Mouse (Mus musculus): ENCODE data around the gene Mylpf. TPM values are rescaled to one million over a fixed set of nuclear protein-coding genes. Genes with fewer than 3 reads are reported as not detected.

Gene Mylpf
- total and polyA plus RNA-seq, 2 experiments, result 0.71 to 8.6 TPM

GRCm38 (mm10) chr7:127216307-127216706 is 7.6 kb downstream of the Mylpf start:
- Histone ChIP-seq H3K9ac (ENCODE audit: low read depth, low read length) (no peak overlapping the region), H3K4me3 (ENCODE audit: insufficient read depth, low read depth, low read length) (no peak overlapping the region), H3K36me3 (ENCODE audit: control insufficient read depth, insufficient read depth, low read length) (no peaks in the 10 kb centered on the region), H3K27me3 (ENCODE audit: control insufficient read depth, insufficient read depth, low read length) (no peaks in the 10 kb centered on the region), H3K79me2 (ENCODE audit: control insufficient read depth, insufficient read depth, low read length) (no peaks in the 10 kb centered on the region), H3K27ac (replicated peaks; ENCODE audit: insufficient read depth, low read depth, low read length) (no peak overlapping the region), H3K4me1 (ENCODE audit: control insufficient read depth, insufficient read depth, low read length) (no peaks in the 10 kb centered on the region)
- no peak for TF ChIP-seq POLR2A (IDR thresholded peaks at IDR 0.05; ENCODE audit: extremely low read depth, insufficient read depth, low read length)
- TF ChIP-seq CTCF (IDR thresholded peaks at IDR 0.05; ENCODE audit: low read depth, low read length), result no peak
- 86% methylated on average over 5 of the region's 5 CpGs for WGBS
- DNase-seq (ENCODE audit: extremely low read depth, low read depth, low spot score), result no peak

GRCm38 (mm10) chr7:127217475-127217874 is 8.8 kb downstream of the Mylpf start:
- Histone ChIP-seq H3K27me3 (ENCODE audit: control insufficient read depth, insufficient read depth, low read length) (no peaks in the 10 kb centered on the region), H3K36me3 (ENCODE audit: control insufficient read depth, insufficient read depth, low read length) (no peaks in the 10 kb centered on the region), H3K27ac (replicated peaks; ENCODE audit: insufficient read depth, low read depth, low read length) (no peak overlapping the region), H3K79me2 (ENCODE audit: control insufficient read depth, insufficient read depth, low read length) (no peaks in the 10 kb centered on the region), H3K4me3 (ENCODE audit: insufficient read depth, low read depth, low read length) (no peak overlapping the region), H3K9ac (ENCODE audit: low read depth, low read length) (no peak overlapping the region), H3K4me1 (ENCODE audit: control insufficient read depth, insufficient read depth, low read length) (no peaks in the 10 kb centered on the region)
- WGBS, result 78% methylated on average over 6 of the region's 6 CpGs
- DNase-seq (ENCODE audit: extremely low read depth, low read depth, low spot score), result no peak
- TF ChIP-seq POLR2A (IDR thresholded peaks at IDR 0.05; ENCODE audit: extremely low read depth, insufficient read depth, low read length) (no peak), CTCF (IDR thresholded peaks at IDR 0.05; ENCODE audit: low read depth, low read length) (no peak)

GRCm38 (mm10) chr7:127217901-127218642 is 9.4 kb downstream of the Mylpf start:
- H3K27ac ChIP-seq (replicated peaks; ENCODE audit: insufficient read depth, low read depth, low read length), result no peak overlapping the region
- DNase-seq (ENCODE audit: extremely low read depth, low read depth, low spot score), result no peak
- no peaks in the 10 kb centered on the region for H3K79me2 ChIP-seq (ENCODE audit: control insufficient read depth, insufficient read depth, low read length)
- no peaks in the 10 kb centered on the region for H3K27me3 ChIP-seq (ENCODE audit: control insufficient read depth, insufficient read depth, low read length)
- no peaks in the 10 kb centered on the region for H3K4me1 ChIP-seq (ENCODE audit: control insufficient read depth, insufficient read depth, low read length)
- no peaks in the 10 kb centered on the region for H3K36me3 ChIP-seq (ENCODE audit: control insufficient read depth, insufficient read depth, low read length)
- TF ChIP-seq POLR2A (IDR thresholded peaks at IDR 0.05; ENCODE audit: extremely low read depth, insufficient read depth, low read length), result no peak
- TF ChIP-seq CTCF (IDR thresholded peaks at IDR 0.05; ENCODE audit: low read depth, low read length), result no peak
- no peak overlapping the region for H3K4me3 ChIP-seq (ENCODE audit: insufficient read depth, low read depth, low read length)
- WGBS, result 76% methylated on average over 10 of the region's 10 CpGs
- H3K9ac ChIP-seq (ENCODE audit: low read depth, low read length), result no peak overlapping the region

GRCm38 (mm10) chr7:127218670-127219069 is 10.0 kb downstream of the Mylpf start:
- H3K27ac ChIP-seq (replicated peaks; ENCODE audit: insufficient read depth, low read depth, low read length), result no peak overlapping the region
- H3K9ac ChIP-seq (ENCODE audit: low read depth, low read length), result no peak overlapping the region

GRCm38 (mm10) chr7:127220440-127220839 is 11.8 kb downstream of the Mylpf start:
- Histone ChIP-seq H3K27ac (replicated peaks; ENCODE audit: insufficient read depth, low read depth, low read length) (no peak overlapping the region), H3K36me3 (ENCODE audit: control insufficient read depth, insufficient read depth, low read length) (no peaks in the 10 kb centered on the region), H3K79me2 (ENCODE audit: control insufficient read depth, insufficient read depth, low read length) (no peaks in the 10 kb centered on the region), H3K4me1 (ENCODE audit: control insufficient read depth, insufficient read depth, low read length) (no peaks in the 10 kb centered on the region), H3K9ac (ENCODE audit: low read depth, low read length) (no peak overlapping the region), H3K27me3 (ENCODE audit: control insufficient read depth, insufficient read depth, low read length) (no peaks in the 10 kb centered on the region), H3K4me3 (ENCODE audit: insufficient read depth, low read depth, low read length) (no peak overlapping the region)
- WGBS, result 68% methylated on average over 6 of the region's 6 CpGs
- no peak for DNase-seq (ENCODE audit: extremely low read depth, low read depth, low spot score)
- TF ChIP-seq POLR2A (IDR thresholded peaks at IDR 0.05; ENCODE audit: extremely low read depth, insufficient read depth, low read length) (no peak), CTCF (IDR thresholded peaks at IDR 0.05; ENCODE audit: low read depth, low read length) (no peak)

More at GRCm38 (mm10) chr7:127218670-127219069, 10.0 kb downstream of the Mylpf start:
- Histone ChIP-seq H3K4me1 (ENCODE audit: control insufficient read depth, insufficient read depth, low read length) (no peaks in the 10 kb centered on the region), H3K4me3 (ENCODE audit: insufficient read depth, low read depth, low read length) (no peak overlapping the region), H3K36me3 (ENCODE audit: control insufficient read depth, insufficient read depth, low read length) (no peaks in the 10 kb centered on the region), H3K79me2 (ENCODE audit: control insufficient read depth, insufficient read depth, low read length) (no peaks in the 10 kb centered on the region), H3K27me3 (ENCODE audit: control insufficient read depth, insufficient read depth, low read length) (no peaks in the 10 kb centered on the region)
- 91% methylated on average over 4 of the region's 4 CpGs for WGBS
- TF ChIP-seq POLR2A (IDR thresholded peaks at IDR 0.05; ENCODE audit: extremely low read depth, insufficient read depth, low read length), result no peak
- no peak for DNase-seq (ENCODE audit: extremely low read depth, low read depth, low spot score)

- no peaks in the 10 kb centered on the region for H3K36me3 ChIP-seq (ENCODE audit: control insufficient read depth, insufficient read depth, low read length)
- no peak for DNase-seq (ENCODE audit: extremely low read depth, low read depth, low spot score)
- no peak overlapping the region for H3K27ac ChIP-seq (replicated peaks; ENCODE audit: insufficient read depth, low read depth, low read length)
- no peaks in the 10 kb centered on the region for H3K27me3 ChIP-seq (ENCODE audit: control insufficient read depth, insufficient read depth, low read length)
- H3K4me1 ChIP-seq (ENCODE audit: control insufficient read depth, insufficient read depth, low read length), result no peaks in the 10 kb centered on the region
- no peak overlapping the region for H3K4me3 ChIP-seq (ENCODE audit: insufficient read depth, low read depth, low read length)
- H3K9ac ChIP-seq (ENCODE audit: low read depth, low read length), result no peak overlapping the region
- 97% methylated on average over 3 of the region's 3 CpGs for WGBS
- no peaks in the 10 kb centered on the region for H3K79me2 ChIP-seq (ENCODE audit: control insufficient read depth, insufficient read depth, low read length)
- TF ChIP-seq CTCF (IDR thresholded peaks at IDR 0.05; ENCODE audit: low read depth, low read length), result no peak
- no peak for TF ChIP-seq POLR2A (IDR thresholded peaks at IDR 0.05; ENCODE audit: extremely low read depth, insufficient read depth, low read length)
Measured at GRCm38 (mm10) chr7:127223106-127223505, 14.4 kb downstream of the Mylpf start.
